Mouse (Mus musculus) cerebral cortex, adult 2 months (tissue): ENCODE results near the gene Kif1a.

Experiments
- WGBS: fragments of 180-500 bp; shearing (Covaris S2); methylation state at CpG from one replicate; pipeline ENCODE4 v1.1.7; 2018; 5-methylcytosine and 5-hydroxymethylcytosine counted together

Kif1a gene

DNA sequence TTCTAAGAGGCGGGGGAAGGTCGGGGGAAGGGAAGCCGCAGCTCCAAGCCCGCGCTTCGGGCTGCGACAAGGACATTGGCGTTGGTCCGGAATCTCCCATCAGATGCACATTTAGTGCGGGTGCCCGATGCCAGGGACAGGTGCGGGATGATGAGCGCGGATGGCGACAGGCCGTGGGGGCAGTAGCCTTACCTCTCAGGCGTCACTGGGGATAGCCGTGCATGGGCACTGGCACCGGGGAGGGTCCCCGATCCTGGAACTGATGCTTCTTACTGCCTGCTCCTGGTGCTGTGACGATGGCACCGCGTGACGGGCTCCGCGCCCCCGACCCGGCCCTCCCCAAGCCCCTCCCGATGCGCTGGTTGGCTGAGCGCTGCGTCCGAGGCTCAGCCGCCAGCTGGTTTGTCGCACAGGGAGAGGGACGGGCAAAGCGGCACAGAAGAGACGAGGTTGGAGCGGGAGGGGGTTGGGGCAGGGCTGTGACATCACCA is at the start of gene Kif1a:
TSS of gene Kif1a (minus strand) at position 381 of the 491 bp plus-strand sequence.
- 1% methylated on average over 39 of the region's 39 CpGs for WGBS

DNA sequence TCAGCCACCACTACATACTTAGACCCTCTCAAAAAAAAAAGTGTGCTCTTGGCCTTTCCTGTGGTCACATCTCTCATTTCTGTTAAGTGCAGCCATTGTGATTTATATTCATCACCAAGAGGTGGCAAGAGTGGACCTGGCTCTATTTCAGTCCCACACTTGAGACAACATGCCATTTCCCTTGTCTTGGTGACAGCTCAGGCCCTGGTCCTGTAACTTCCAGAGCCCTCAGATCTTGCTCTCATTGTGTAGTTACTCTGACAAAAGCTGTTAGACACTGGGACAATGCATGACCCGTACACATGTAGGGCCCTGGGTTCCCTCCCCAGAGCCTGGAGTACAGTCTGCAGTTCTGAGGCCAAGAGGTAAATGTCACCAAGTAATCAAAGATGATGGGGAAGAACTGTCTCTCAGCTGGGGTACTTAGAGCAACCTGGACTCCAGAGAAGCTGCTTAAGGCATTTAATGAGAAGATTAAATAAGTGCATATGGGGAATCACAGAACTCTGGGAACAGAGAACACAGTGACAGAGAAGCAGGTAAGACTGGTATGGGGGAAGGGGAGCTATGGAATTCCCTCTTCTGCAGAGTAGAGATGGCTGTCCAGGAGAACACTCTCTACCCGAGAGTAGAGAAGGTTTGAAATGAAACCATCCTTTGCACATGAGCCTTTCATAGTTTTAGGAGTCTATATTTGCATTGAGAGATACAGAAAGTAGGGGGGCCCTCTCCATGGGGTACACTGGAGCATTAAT is 49.3 kb upstream of the Kif1a start:
- WGBS, result 71% methylated on average over 2 of the region's 2 CpGs

DNA sequence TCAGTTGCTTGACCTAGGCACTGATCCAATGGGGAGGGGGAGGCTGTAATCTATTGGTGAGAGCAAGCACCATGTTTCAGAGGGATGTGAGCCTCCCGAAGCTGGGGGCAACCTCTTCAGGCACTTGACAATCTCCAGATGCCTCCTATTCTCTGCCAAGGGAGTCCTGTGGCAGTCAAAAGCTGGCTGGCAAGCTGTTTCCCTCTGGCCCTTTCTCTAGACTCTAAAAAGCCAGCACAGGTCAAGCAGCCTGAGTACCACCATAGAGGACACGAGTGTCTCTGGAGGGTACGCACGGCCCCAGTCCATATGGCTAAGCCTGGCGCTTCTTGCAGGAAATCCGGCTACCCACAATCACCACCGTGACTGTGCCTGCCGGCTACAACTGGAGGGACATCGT is 42.4 kb upstream of the Kif1a start:
- WGBS, result 86% methylated on average over 9 of the region's 9 CpGs

DNA sequence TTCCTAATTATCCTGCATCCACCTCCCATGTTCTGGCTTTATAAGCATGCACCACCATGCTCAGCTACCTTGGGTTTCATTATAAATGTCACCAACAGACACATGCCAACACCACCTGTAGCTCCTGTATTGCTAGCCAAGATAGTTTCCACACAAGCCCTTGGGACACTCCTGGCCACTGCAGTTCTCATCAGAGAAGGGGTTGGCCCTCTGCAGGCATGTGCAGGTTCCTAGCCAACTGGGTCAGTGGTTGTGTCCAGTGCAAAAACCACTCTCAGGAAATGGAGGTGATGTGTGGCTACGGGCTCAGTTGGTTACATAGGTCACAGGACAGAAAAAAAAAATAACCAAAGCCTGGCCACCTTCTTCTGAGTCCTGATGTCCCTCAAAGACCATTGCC is 41.1 kb upstream of the Kif1a start:
- 76% methylated on average over 1 of the region's 1 CpGs for WGBS

DNA sequence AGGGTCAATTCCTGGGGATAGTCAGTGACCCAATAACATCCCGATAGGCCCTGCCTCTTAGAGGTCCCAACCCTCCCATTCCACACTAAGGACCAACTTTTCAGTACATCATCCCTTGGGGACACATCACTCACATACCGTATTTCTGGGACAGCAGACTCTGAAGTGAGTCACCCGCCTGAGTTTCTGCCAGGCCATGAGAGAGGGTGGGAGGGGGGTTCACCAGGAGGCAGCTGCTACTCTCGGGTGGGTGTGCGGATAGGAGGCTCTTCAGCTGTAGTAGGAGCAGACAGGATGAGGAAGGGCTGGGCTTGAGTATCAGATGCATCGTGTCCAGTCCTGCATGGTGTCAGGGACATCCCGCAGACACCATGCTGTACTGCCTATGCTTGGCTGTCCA is 38.0 kb upstream of the Kif1a start:
- WGBS, result 53% methylated on average over 7 of the region's 7 CpGs

DNA sequence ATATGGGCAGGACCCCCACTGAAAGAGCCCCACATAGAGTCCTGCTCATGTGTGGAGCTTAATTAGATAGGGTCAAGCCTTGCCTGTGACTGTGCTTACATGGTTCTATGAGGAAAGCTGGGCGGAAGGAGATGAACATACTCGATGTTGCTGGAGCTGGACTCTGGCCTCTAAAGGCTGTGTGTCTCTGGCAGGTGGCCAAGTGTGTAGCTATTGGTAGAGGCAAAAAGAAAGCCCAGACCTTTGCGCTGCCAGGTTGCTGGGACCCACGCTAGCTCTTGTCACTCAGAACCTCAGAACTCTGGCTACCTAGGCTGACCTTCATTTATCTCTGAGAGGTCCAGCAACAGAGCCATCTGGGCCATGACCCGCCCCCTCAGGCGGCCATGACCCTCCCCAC is 36.8 kb upstream of the Kif1a start:
- 85% methylated on average over 6 of the region's 6 CpGs for WGBS

DNA sequence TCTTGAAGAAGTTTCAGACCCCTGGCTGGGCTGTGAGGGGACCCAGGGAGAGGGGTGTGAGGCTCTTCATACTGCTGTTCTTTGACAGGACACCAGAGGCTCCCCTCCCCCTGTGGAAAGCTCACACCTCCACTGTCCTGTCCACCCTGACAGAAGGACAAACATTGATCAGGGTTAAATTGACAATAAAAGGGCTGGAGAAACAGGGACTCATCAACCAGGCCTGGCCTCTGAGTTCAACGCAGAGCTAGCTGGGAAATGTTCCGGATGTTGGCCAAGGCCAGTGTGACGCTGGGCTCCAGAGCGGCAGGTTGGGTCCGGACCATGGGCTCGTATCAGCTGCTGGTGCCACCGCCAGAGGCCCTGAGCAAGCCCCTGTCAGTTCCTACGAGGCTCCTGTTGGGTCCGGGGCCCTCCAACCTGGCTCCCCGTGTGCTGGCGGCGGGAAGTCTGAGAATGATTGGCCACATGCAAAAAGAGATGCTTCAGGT is 33.3 kb upstream of the Kif1a start, which contains the start of gene Agxt:
TSS of gene Agxt (plus strand) at position 205 of the 491 bp plus-strand sequence.
- 90% methylated on average over 12 of the region's 12 CpGs for WGBS

DNA sequence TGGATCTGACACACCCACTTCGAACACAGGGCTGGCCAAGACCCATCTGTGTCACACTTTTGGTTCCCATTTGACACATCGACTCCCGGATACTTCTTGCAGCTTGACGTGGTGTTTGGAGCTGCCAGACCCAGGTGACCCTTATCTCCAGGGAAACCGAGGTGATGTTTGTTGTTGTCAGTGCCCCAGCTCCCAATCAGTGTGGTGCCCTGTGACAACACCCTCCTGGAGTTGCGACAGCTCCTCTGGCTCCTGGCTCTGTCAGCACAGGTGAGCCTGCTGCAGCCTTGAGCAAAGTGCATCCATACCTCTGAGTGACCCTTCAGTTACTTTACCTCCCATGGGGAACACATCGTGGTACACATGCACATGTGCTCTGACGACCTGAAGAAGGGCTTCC is 30.9 kb upstream of the Kif1a start:
- 78% methylated on average over 8 of the region's 8 CpGs for WGBS

DNA sequence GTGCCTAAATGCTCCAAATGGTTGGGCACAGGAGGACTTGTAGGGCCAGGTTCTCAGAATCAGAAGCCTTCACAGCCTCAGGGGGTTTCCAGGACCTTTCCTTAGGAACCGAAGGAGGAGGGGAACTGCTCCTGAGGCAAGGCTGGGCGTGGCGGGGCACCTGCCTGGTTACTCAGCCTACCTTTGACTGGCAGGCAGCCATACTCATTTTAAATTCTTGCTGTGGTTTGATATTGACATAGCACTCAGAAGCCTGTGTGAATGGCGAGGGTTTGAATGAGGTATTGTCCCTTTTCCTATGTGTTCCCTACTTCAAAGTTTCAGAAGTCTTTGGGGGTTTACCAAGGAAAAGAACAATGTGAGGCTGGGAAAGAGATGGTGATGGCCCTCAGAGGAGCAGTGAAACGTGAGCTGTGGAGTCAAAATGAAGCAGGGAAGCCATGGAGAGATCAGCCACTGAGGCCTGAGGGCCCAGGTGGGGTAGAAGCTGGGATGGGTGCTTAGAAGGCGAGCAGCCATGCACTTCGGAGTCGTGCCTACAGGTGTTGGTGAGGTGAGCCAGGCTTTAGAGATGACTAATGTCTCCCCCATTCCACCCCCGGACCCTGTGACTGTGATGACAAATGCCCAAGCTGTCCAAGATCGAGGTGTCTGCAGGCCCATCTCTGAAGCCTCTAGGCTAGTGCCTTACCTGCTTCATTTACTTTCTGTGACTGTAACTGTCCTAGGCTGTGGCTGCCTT is 28.7 kb upstream of the Kif1a start:
- 77% methylated on average over 10 of the region's 10 CpGs for WGBS

DNA sequence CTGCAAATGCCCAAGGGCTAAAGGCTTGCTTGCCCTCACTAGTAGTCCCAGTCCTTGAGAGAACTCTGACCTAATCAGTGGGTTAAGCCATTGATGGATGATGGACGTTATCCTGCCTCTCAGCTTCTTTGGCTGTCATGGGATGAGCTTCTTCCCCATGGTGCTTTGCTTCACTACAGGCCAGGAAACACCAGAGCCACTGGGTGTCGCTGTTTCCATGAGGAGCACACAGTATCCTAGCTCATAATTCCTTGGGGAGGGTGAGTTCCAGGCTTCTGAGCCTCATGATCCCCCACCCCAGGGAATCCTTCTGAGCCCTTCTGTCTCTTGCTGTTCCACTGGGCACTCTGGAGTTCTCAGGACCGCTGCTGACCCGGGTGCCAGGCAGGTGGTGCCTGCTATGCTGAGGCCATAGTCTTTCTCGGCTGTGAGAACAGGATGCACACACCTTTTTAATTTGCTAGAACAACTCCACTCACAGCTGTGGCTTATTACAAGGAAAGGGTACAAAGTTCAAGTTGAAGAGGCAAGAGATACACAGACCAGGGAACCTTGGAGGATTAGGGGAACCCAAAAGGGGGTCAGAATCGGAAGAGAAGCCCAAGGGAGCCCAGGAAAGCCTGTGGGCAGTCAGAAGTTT is 27.1 kb upstream of the Kif1a start:
- WGBS, result 29% methylated on average over 6 of the region's 6 CpGs

DNA sequence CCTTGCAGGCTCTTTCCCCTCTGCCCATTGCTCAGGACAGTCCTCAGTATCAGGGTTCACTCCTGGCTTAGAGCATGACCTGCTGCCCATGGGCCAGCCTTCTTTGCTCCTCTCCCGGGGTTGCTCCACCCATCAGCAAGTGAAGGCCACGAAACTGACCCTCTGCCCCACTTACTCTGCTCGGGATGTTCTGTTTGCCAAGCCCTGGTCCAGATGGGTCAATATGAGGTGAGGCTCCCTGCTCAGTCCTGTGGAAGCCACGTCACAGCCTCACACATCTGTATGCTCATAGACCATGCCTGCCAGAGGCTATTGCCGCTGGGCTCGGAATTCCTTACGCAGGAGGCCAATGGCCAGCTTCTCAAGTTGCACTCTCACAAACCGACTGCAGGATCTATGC is 26.5 kb upstream of the Kif1a start:
- WGBS, result 90% methylated on average over 8 of the region's 8 CpGs

DNA sequence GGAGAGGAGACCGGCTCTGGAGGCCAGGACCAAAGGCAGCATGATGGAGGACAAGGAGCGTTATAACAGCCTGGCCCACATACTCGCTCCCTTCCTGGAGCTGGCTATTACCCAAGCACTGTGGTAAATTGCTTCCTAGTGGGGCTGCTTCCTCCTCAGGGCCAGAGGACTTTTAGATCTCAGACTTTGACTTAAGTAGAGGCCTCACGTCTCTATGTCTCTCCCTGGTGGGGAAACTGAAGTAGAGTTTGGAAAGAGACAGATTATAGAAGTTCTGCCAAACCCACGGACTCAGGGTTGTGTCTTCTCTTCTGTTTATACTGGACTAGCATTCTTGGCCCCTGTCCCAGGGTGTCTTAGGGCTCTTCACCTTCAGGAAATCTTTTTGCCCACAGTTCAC is 23.5 kb upstream of the Kif1a start:
- 53% methylated on average over 5 of the region's 5 CpGs for WGBS

DNA sequence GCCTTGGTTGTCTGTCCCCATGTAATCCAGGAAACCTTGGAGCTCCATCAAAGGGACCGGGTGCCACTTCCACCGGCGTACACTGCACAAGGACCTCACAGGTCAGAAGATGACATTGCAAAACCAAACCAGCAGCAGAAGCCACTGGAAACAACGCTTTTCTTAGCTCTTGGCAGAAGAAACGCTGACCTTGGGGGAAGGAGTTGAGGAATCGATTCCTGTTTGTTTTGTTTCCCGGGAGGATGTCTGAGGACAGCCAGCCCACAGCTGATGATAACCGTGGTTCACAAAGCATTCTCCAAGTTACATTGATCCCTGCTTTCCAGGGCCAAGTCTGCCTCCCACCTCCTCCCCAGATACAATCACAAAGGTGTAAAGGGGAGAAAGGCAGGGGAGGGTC is 22.3 kb upstream of the Kif1a start:
- WGBS, result 71% methylated on average over 8 of the region's 8 CpGs

DNA sequence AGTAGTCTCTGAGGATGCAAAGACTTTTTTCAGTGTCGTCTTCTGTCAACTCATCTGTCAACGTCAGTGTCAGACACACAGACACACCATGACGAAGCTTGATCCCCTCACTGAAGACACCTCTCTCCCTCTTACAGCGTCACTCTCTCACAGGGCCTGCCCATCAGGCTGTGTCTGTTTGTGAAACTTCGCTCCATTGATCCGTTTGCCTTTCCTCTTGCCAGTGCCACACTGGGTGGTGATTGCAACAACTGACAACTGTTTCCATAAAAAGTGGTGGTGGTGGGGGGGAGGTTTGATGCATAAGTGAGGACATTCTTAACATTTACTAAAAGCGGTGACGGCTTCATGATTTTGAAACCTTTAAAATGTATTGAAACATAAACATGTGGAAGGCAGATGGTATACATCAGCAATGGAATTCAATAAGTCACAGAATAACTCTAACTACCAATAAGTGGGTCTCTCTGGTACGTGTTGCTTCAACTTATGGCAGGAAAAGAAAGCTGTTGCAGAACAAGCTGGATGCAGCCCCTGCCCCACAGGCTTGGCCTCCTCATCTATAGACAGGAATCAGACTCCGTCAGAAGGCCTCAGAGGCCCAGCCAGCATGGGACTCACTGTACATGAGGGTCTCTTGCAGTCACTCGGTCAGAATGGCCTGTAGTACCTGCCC is 21.6 kb upstream of the Kif1a start:
- WGBS, result 89% methylated on average over 11 of the region's 11 CpGs

DNA sequence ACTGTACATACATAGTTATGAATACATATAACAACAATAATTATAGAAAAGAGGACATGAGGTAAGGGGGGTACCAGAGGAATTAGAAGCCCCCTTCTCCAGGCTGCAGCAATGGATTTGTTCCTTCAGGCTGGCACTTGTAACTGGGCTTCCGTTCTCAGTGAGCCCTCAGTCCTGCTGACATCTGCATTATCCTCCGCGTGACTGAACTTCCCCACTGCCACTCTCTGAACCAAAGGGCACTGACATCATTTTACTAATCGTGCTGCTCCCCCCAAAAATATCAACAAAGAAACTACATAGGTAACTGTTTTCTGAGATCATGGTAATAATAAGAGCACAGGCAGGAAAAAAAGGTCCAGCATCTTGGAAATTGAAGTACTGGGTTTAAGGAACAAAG is 17.1 kb upstream of the Kif1a start:
- 53% methylated on average over 4 of the region's 4 CpGs for WGBS

DNA sequence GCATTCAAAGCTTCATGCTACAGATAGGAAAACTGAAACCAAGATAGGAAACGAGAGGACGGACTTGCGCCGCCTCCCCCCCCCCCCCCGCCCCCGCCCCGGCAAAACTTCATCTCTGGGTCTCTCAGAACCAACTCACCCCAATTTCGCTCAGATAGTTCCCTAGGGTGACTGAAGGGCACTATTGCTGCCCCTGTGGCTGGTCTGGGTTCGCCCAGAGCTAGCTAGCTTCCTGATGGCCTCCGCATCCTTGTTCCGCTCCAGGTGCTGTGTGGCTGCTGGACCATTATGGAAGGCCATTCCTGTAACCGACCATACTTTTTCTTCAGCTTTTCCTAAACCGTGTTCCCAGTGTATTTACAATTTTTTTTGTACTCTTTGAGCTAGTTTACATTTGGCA is 13.7 kb upstream of the Kif1a start:
- 16% methylated on average over 13 of the region's 13 CpGs for WGBS

DNA sequence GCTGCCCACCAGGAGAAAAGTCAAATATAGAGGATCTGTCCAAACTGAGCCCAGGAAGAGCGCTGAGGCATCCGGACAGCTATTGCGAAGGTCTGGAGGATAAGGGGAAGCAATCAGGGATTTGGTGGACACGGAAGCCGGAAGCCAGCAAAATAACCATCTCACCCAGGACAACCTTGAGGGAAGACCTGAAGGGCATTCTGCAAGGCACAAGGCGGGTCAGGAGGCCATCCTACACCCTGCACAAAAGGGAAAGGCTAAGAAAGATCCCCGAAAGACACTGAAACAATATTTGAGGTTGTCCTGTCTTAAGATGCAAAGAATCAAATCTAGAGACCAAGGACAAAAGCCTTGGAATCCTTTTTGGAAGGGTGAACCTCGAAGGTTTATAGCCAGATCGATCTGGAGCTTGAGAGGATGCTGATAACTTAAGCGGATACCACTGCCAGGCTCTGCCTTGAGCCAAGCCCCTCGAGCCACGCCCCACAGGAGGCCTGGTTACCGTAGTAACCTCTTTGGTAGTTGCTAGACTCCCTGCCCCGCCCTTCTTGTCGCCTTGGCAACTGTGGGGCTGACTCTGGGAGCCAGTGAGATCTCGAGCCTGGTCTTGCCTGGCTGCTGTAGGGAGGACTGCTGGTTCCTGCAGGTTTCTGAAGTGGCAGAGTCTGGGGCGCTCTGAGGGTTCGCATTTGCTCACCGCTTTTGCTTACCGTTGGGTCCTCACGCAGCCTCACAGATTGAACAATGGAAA is 13.1 kb upstream of the Kif1a start:
- WGBS, result 27% methylated on average over 21 of the region's 21 CpGs

DNA sequence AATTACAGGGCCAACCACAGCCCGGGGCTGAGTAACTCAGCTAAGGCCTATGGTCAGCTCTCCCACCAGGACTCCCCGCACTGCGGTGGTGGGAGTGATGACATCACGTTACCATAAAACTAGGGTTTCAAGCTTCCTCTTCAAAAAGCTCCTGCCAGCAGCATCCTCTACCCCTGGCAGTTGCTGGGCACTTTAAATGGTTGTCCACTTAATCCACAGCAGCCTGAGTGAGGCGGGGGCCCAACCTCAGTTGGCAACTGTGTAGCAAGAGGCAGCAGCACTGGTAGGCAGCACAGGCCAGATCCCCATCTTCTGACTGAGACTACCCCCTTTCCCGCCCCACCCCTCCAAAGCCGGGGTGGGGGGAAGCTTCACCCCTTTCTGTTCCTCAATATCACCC is 949 bp upstream of the Kif1a start:
- WGBS, result 62% methylated on average over 7 of the region's 7 CpGs

DNA sequence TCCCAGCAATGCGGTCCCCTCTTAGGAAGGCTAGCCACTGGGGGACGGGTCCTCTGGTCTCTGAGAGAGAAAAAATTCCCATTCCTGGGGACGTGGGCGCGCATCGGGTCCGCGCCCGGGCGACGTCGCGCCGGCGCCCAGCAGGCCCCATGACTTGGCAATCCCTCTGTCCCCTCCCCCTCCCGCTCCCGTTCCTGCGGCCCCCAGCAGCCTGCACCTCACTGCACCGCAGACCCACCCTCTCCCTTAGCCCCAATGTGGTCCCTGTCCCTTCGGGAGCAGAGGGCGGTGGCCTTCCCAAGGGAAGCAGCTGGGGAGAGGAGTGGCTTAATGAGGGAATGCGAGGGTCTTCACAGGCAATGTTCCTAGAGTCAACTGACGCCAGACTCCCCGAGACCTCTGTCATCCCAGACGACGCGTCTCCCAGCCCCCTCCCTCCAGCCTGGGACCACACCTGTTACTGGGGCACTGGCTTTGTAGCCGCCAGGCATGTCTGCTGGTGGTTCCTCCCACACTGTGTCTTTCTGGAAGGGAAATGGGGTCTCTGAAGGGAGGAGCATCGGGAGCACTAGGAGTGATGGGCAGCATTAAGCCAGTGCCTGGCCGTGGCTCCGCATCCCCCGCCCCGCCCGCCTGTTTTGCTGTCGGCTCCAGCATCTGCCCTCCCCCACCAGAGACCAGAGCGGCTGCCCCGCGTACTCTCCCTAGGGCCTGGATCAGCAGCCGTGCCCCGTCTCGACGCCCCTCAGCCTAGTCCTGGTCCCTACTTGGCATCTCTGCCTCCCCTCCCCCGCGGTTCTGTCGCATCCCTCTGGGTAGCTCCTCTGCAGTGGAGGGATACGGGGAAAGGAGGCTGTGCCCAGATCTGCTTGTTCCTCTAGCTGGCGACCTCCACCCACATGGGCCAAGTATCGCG is 917 bp downstream of the Kif1a start:
- under 1% methylated on average over 49 of the region's 49 CpGs for WGBS

DNA sequence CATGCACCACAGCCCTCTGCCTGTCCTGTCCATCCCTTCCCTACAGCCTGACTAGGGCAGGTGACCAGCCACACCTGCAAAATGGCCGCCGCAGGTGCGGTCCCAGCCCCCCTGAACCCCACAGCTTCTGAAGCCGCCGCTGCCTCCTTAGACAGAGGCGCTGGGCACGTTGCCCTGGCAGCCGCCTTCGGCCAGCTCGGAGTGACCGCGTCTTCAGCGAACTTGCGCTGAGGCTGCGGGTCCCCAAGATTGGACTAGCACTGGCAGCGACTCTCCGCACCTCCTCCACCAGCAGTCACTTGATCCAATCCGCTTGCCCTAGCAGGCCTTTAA is 1.5 kb downstream of the Kif1a start:
- under 1% methylated on average over 18 of the region's 18 CpGs for WGBS
